Mouse (Mus musculus) hindbrain, postnatal 0 days (tissue): ENCODE data around the gene Sdhc. TPM values are rescaled to one million over a fixed set of nuclear protein-coding genes. Genes with fewer than 3 reads are reported as not detected.

Source experiments
- ATAC-seq: fragments of 200-750 bp; cut with Nextera tagmentation; 2 replicates; pipeline ENCODE4 v1.8.0; 2017; ENCODE audit warnings: mild to moderate bottlenecking, moderate TSS enrichment, moderate library complexity
- DNase-seq: peaks from one replicate; pipeline ENCODE4 v3.0.0-alpha.2; 2015; ENCODE audit warnings: low spot score
- H3K27ac ChIP-seq: fragments of 300-500 bp; sonication (generic); 2 replicates; pipeline ENCODE4 v1.5.1; 2014; ENCODE audit warnings: mild to moderate bottlenecking
- H3K27me3 ChIP-seq: fragments of 300-500 bp; sonication (generic); 2 replicates; pipeline ENCODE4 v1.6.1; 2014; ENCODE audit warnings: low read length, mixed read lengths; ENCODE audit not compliant: insufficient read depth
- H3K36me3 ChIP-seq: fragments of 300-500 bp; sonication (generic); 2 replicates; pipeline ENCODE4 v1.6.1; 2014; ENCODE audit warnings: low read length, mixed read lengths; ENCODE audit not compliant: insufficient read depth
- H3K4me1 ChIP-seq: fragments of 300-500 bp; sonication (generic); 2 replicates; pipeline ENCODE4 v1.6.1; 2014; ENCODE audit warnings: antibody characterized with exemption, low read length, mixed read lengths; ENCODE audit not compliant: insufficient read depth
- H3K4me2 ChIP-seq: fragments of 300-500 bp; sonication (generic); 2 replicates; pipeline ENCODE4 v1.6.1; 2014; ENCODE audit warnings: low read depth, mild to moderate bottlenecking, low read length, moderate library complexity, mixed read lengths
- H3K4me3 ChIP-seq: fragments of 300-500 bp; sonication (generic); 2 replicates; pipeline ENCODE4 v1.5.1; 2014; ENCODE audit warnings: low read length
- H3K9ac ChIP-seq: fragments of 300-500 bp; sonication (generic); replicated peaks from 2 replicates; pipeline ENCODE4 v1.6.1; 2014; ENCODE audit warnings: mild to moderate bottlenecking, low read length, moderate library complexity, mixed read lengths
- H3K9me3 ChIP-seq: fragments of 300-500 bp; sonication (generic); 2 replicates; pipeline ENCODE4 v1.6.1; 2016; ENCODE audit warnings: low read length, mixed read lengths
- CTCF ChIP-seq: IDR thresholded peaks from 2 replicates; pipeline ENCODE4 v1.5.1; 2016; ENCODE audit warnings: antibody characterized with exemption, control low read depth, low read depth
- WGBS: fragments of 180-500 bp; shearing (Covaris S2); extraction: QIAGEN DNeasy Blood & Tissue Kit; methylation state at CpG from one replicate; pipeline ENCODE4 v1.1.7; 2014; 5-methylcytosine and 5-hydroxymethylcytosine counted together
- polyA plus RNA-seq: library from polyadenylated mRNA; unstranded; fragments of >200 nt; fragmentation: Nextera tagmentation; extraction: Ambion mirVana; gene quantifications from 2 replicates; pipeline ENCODE4 v1.2.1, GENCODE M21; 2015
- total RNA-seq: library from RNA; depleted of rRNA; stranded (reverse); fragments of >200 nt; gene quantifications from 2 replicates; pipeline ENCODE4 v1.2.3, GENCODE M21; 2014; rRNA removed

Sdhc gene
- total RNA-seq (227 and 243 TPM in 2 replicates), polyA plus RNA-seq (309 and 320 TPM in 2 replicates)

GRCm38 (mm10) chr1:171149974-171150760, at the start of gene Sdhc, which contains the start of gene Mpz:
Sdhc (minus strand) TSS chr1:171150603.
Mpz (plus strand) TSS chr1:171150711.
- under 1% methylated on average over 34 of the region's 34 CpGs for WGBS
- DNase-seq = peak; percentile 96
- Histone ChIP-seq H3K27me3 (no peaks in the 10 kb centered on the region), H3K36me3 (0 out of 2 replicates have a peak, but pooled peaks cover under 1% of the 10 kb centered on the region), H3K4me2 (peak within 1 kb of the TSS; percentile 71), H3K4me3 (peak within 1 kb of the TSS; percentile 89), H3K4me1 (peaks cover 3% of the 10 kb centered on the region; the same call in 1 of the 2 replicates), H3K9ac (peak within 1 kb of the TSS; percentile 89), H3K9me3 (no peaks in the 10 kb centered on the region), H3K27ac (peak within 1 kb of the TSS; percentile 91)
- TF ChIP-seq CTCF = no peak
- peak; percentile 97 for ATAC-seq

GRCm38 (mm10) chr1:171199532-171199931, 49.1 kb upstream of the Sdhc start:
- Histone ChIP-seq H3K27ac (no peak overlapping the region), H3K4me2 (no peak overlapping the region), H3K27me3 (peaks cover 4% of the 10 kb centered on the region; the same call in 1 of the 2 replicates), H3K9ac (no peak overlapping the region), H3K4me1 (peaks cover 2% of the 10 kb centered on the region; the same call in 1 of the 2 replicates), H3K4me3 (no peak overlapping the region), H3K9me3 (no peaks in the 10 kb centered on the region), H3K36me3 (no peaks in the 10 kb centered on the region)
- DNase-seq (no peak), ATAC-seq (no peak)
- 53% methylated on average over 1 of the region's 1 CpGs for WGBS
- no peak for TF ChIP-seq CTCF

GRCm38 (mm10) chr1:171195887-171196397, 45.5 kb upstream of the Sdhc start, which contains the start of gene Pcp4l1:
Pcp4l1 (minus strand) TSS chr1:171196268.
- WGBS = 0% methylated on average over 33 of the region's 33 CpGs
- peaks cover 4% of the 10 kb centered on the region; the same call in 1 of the 2 replicates for H3K27me3 ChIP-seq
- no peak for TF ChIP-seq CTCF

GRCm38 (mm10) chr1:171195046-171195822, 44.8 kb upstream of the Sdhc start:
- Histone ChIP-seq H3K9me3 (no peaks in the 10 kb centered on the region), H3K4me2 (peak overlapping the region; percentile 96), H3K36me3 (no peaks in the 10 kb centered on the region), H3K4me1 (peaks cover 3% of the 10 kb centered on the region), H3K9ac (peak overlapping the region; percentile 56), H3K27me3 (peaks cover 4% of the 10 kb centered on the region; the same call in 1 of the 2 replicates), H3K4me3 (peak overlapping the region; percentile 66), H3K27ac (no peak overlapping the region; the same call in 1 of the 2 replicates)
- WGBS = 9% methylated on average over 20 of the region's 20 CpGs
- ATAC-seq = no peak
- peak; percentile 17 for DNase-seq
- no peak for TF ChIP-seq CTCF

More at GRCm38 (mm10) chr1:171195887-171196397, 45.5 kb upstream of the Sdhc start, which contains the start of gene Pcp4l1:
- Histone ChIP-seq H3K27ac (no peak within 1 kb of the TSS; the same call in 1 of the 2 replicates), H3K4me2 (peak within 1 kb of the TSS; percentile 96), H3K9me3 (no peaks in the 10 kb centered on the region), H3K36me3 (no peaks in the 10 kb centered on the region), H3K4me3 (peak within 1 kb of the TSS; percentile 66), H3K9ac (peak within 1 kb of the TSS; percentile 56), H3K4me1 (peaks cover 3% of the 10 kb centered on the region)
- DNase-seq (peak; percentile 79), ATAC-seq (peak; percentile 90)

- Histone ChIP-seq H3K4me3 (peak overlapping the region; percentile 66), H3K27ac (peak overlapping the region; percentile 9; the same call in 1 of the 2 replicates), H3K27me3 (peaks cover 4% of the 10 kb centered on the region; the same call in 1 of the 2 replicates), H3K9me3 (no peaks in the 10 kb centered on the region), H3K4me2 (peak overlapping the region; percentile 96), H3K36me3 (no peaks in the 10 kb centered on the region), H3K9ac (no peak overlapping the region), H3K4me1 (peaks cover 3% of the 10 kb centered on the region)
- no peak for DNase-seq
- WGBS = 28% methylated on average over 11 of the region's 11 CpGs
- no peak for ATAC-seq
- TF ChIP-seq CTCF = no peak
Measured at GRCm38 (mm10) chr1:171193911-171194830, 43.8 kb upstream of the Sdhc start.
